In the genomic region with DNA sequence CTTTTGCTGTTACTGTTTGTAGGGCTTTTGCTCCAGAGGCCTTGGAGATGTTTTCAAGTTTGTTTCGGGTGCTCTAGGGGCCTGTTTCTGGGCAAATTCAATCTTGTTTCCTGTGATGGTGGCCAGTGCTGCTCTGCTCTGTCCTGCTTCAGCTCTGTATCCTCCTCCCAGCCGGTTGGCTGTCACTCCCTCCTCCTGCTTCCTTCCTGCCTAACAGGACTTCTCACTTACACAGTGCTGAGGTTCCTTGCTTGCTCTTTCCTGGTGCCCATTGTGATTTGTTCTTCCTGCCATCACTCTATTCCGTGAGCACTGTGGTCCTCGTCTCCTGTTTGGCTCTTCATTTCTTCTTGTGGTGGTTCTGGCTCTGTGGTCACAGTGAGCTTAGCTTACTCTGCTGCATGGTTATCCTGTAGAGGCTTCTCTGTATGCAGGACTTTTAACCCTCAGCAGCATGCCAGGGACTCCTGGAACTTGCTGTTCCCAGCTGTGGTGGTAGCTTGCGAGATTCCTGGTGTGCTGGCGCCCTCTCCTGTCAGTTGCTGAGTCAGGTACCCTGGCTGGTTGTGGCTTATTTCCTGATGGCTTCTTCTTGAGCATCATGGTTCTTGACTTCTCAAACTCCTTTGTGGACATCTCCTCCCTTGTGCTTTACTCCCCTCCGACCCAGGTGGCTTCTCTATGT, we compare ENCODE assay signal across 7 mouse cellular contexts.
A peak's percentile ranks its signal among the peaks of the same experiment; 100 is the strongest.
DNase-seq lines count a peak whose midpoint lies in the region; ATAC-seq and TF ChIP-seq lines count a peak whose summit lies in the region.

No protein-coding gene starts in this region.

- peak overlapping the region; percentile 49; the same call in 1 of the 2 replicates for H3K27ac ChIP-seq in embryonic facial prominence, embryonic 10.5 days (replicated peaks)
- no peak overlapping the region; the same call in 1 of the 2 replicates for H3K27ac ChIP-seq in limb, embryonic 13.5 days
- H3K27ac ChIP-seq in midbrain, postnatal 0 days (ENCODE audit: low read depth, low read length), result no peak overlapping the region

- no peak overlapping the region; the same call in 1 of the 2 replicates for H3K9ac ChIP-seq in limb, embryonic 13.5 days
- H3K9ac ChIP-seq in midbrain, postnatal 0 days (replicated peaks; ENCODE audit: low read length, poor library complexity, severe bottlenecking), result no peak overlapping the region

- WGBS in embryonic facial prominence, embryonic 10.5 days, result 29% methylated on average over 7 of the region's 7 CpGs
- WGBS in limb, embryonic 13.5 days, result 33% methylated on average over 7 of the region's 7 CpGs
- WGBS in midbrain, postnatal 0 days, result 29% methylated on average over 7 of the region's 7 CpGs

- H3K4me3 ChIP-seq in embryonic facial prominence, embryonic 10.5 days, result no peak overlapping the region
- no peak overlapping the region for H3K4me3 ChIP-seq in limb, embryonic 13.5 days
- H3K4me3 ChIP-seq in midbrain, postnatal 0 days (ENCODE audit: low read depth, low read length), result no peak overlapping the region

- H3K9me3 ChIP-seq in embryonic facial prominence, embryonic 10.5 days, result no peaks in the 10 kb centered on the region
- H3K9me3 ChIP-seq in limb, embryonic 13.5 days, result no peaks in the 10 kb centered on the region
- no peaks in the 10 kb centered on the region for H3K9me3 ChIP-seq in midbrain, postnatal 0 days (ENCODE audit: low read length)

- peaks cover 21% of the 10 kb centered on the region for H3K4me1 ChIP-seq in embryonic facial prominence, embryonic 10.5 days
- peaks cover 18% of the 10 kb centered on the region for H3K4me1 ChIP-seq in limb, embryonic 13.5 days
- H3K4me1 ChIP-seq in midbrain, postnatal 0 days (ENCODE audit: insufficient read depth, low read length), result no peaks in the 10 kb centered on the region

- ATAC-seq in limb, embryonic 13.5 days (ENCODE audit: low FRiP score, low read depth), result peak; percentile 77; the same call in 1 of the 2 replicates
- ATAC-seq in midbrain, postnatal 0 days (ENCODE audit: low FRiP score), result peak; percentile 71; the same call in 1 of the 2 replicates

- H3K27me3 ChIP-seq in embryonic facial prominence, embryonic 10.5 days (replicated peaks; ENCODE audit: low read depth, poor library complexity, severe bottlenecking), result no peaks in the 10 kb centered on the region
- H3K27me3 ChIP-seq in limb, embryonic 13.5 days, result no peaks in the 10 kb centered on the region
- no peaks in the 10 kb centered on the region for H3K27me3 ChIP-seq in midbrain, postnatal 0 days (ENCODE audit: insufficient read depth, low read length)

- H3K36me3 ChIP-seq in embryonic facial prominence, embryonic 10.5 days (replicated peaks), result no peaks in the 10 kb centered on the region
- peaks cover under 1% of the 10 kb centered on the region; the same call in 1 of the 2 replicates for H3K36me3 ChIP-seq in limb, embryonic 13.5 days
- H3K36me3 ChIP-seq in midbrain, postnatal 0 days (ENCODE audit: insufficient read depth, low read length), result no peaks in the 10 kb centered on the region

- H3K4me2 ChIP-seq in limb, embryonic 13.5 days (replicated peaks), result no peak overlapping the region
- no peak overlapping the region for H3K4me2 ChIP-seq in midbrain, postnatal 0 days (ENCODE audit: low read depth, low read length, poor library complexity, severe bottlenecking)

- peak; percentile 89 for DNase-seq in adrenal gland, postnatal 10 days
- DNase-seq in embryonic facial prominence, embryonic 10.5 days (ENCODE audit: low spot score), result peak; percentile 84
- DNase-seq in heart, adult 8-10 months (ENCODE audit: low spot score), result peak; percentile 91
- DNase-seq in kidney, adult 8-10 months, result peak; percentile 81 to 90
- DNase-seq in midbrain, postnatal 0 days (ENCODE audit: low spot score), result peak; percentile 90
- DNase-seq in spleen, postnatal 14 days (ENCODE audit: low spot score in 2 of 2), result peak; percentile 33 to 60

- TF ChIP-seq CTCF in midbrain, postnatal 0 days (IDR thresholded peaks at IDR 0.05), result peak; percentile 94
